Mouse (Mus musculus): ENCODE results near the gene Syngap1.
"Not testable (repeated sequence)": the region's sequence is repeated elsewhere in the genome, so short reads cannot be mapped to it uniquely, and the experiment has no call there.

Gene Syngap1

GRCm38 (mm10) chr17:26941031-26941789 is at the start of gene Syngap1:
Syngap1 (plus strand) TSS chr17:26941253.
- in situ Hi-C loops (cut with MboI), result no loop called here

DNA sequence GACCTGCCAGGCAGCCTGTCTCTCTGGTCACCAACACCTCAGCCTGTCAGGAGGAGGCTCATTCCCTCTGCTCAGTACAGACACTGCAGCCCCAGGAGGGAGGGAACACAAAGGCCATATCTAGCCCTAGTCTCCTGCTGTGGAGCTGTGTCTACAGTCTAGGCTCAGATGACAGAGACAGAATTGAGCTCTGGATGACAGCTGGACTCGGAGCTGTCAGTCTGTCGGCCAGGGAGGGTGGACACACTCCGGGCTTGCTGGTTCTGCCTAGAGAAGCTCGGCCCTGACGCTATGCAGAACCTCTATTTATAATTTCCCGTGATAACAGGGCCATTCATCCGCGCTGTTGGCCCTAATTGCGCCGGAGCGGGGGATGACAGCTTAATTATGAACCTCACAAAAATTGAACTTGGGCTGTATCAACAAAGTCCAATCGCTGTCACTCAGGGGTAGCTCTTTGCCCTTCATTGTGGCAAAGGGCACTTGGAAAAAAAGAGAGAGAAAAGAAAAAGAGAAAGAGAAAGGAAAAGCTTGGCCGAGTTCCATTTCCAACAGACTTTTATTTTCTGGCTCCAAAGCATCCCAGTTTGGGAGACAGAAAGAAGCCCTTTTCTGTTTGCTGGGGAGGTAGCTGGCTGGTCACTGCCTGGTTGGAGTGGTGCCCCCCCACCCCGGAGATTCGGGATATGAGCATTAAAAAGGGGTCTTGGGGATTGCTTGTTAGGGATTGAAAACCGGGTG is 48.2 kb upstream of the Syngap1 start:
- in situ Hi-C loops (cut with MboI), result no loop called here

DNA sequence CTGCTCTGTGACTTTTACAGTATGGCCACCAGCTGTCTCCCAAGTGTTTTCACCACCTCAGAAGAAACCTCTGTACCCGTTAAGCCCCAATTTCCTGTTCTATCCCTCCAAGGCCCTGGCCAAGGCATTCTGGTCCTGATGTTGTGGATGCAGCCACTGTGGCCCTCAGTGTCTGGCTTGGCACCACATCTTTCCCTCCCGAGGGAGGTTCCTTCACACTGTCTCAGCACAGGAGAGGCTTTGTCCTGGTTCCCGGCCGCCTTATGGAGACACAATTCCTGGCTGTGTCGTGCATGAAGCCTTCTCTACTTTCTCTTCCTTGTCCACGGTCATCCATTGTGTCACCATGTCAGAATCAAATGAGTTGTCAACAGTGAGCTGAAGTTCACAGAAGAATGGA is 47.6 kb upstream of the Syngap1 start:
- in situ Hi-C loops (cut with MboI), result no loop called here

GRCm38 (mm10) chr17:26894342-26894741 is 46.7 kb upstream of the Syngap1 start:
- in situ Hi-C loops (cut with MboI), result no loop called here

GRCm38 (mm10) chr17:26895578-26895977 is 45.5 kb upstream of the Syngap1 start:
- in situ Hi-C loops (cut with MboI), result no loop called here

DNA sequence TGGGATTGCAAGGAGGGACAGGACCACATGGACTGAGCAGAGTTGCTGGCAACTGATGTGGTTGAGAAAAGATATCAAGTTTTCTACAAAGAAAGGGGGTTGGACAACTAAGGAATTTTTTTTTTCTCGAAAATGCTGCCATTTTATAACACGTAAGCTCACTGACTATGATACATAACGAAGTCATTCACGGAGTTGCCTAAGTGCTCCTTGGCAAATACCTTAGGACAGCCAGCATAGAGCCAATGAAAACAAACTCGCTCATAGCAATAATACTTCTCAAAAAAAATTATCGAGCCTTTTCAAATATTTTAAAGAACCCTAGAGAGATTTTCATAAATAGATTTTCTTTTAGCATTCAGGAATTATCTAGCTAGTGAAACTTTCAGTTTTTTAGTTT is 40.1 kb upstream of the Syngap1 start:
- in situ Hi-C loops (cut with MboI), result no loop called here

- in situ Hi-C loops (cut with MboI), result no loop called here
Measured at GRCm38 (mm10) chr17:26904320-26904719, 36.7 kb upstream of the Syngap1 start.

- in situ Hi-C loops (cut with MboI), result not testable (repeated sequence)
Measured at GRCm38 (mm10) chr17:26907506-26907905, 33.5 kb upstream of the Syngap1 start.

DNA sequence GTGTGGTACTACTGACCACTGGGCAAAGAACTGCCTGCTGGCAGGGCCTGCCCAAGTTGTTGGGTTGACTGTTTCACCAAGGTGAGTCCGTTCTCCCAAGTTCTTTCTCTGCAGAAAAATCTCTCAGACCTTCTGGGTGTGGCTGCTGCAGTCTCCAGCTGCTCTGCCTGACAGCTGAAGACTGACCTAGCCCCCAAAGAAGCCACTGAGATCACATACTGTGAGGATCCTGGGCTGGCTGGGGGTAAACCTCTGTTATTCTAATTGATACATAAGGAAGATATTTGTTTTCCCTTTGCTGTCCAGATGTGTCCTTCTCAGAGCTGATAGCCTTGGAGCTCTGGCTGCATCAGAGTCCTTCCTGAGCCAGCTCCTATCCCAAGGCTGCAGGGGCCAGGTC is 25.8 kb upstream of the Syngap1 start:
- in situ Hi-C loops (cut with MboI), result no loop called here

DNA sequence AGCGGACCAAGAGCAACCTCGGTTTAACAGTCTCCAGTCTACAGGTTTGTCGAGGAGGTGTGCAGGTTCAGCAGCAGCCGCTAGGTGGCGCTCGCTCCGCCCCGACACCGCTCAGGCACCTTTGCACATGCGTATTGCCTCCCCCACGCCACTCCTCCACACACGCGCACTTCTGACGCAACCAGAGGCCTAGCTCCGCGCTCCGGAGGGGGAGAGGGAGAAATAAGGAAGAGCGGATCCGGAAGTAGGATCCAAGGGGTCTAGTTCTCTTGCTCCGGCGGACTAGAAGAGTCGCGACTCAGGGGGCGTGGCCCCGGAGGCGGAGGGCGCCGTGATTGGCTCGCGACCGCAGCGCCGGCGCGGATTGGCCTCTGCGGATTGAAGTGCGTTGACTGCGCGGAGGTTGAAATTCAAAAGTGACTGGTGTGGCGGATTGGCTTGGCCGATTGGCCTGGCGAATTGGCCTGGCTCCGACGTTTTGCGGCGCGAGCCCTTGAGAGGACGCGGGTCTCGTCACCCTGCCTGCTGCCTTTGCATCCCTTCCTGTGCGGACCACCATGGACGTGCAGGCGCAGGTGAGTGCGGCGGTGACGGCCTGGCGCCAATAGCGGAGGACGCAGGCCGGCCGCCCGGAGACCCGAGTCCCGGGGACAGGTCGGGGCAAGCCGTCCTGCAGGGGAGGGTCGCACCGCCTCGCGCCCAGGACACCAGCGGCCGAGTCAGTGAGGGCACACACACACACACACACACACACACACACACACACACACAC is 24.2 kb upstream of the Syngap1 start, which contains the start of gene Kifc5b:
TSS of gene Kifc5b (plus strand) at position 381 of the 772 bp plus-strand sequence.
- in situ Hi-C loops (cut with MboI), result no loop called here

GRCm38 (mm10) chr17:26917560-26917959 is 23.5 kb upstream of the Syngap1 start:
- in situ Hi-C loops (cut with MboI), result not testable (repeated sequence)

- in situ Hi-C loops (cut with MboI), result no loop called here
Measured at GRCm38 (mm10) chr17:26918343-26918742, 22.7 kb upstream of the Syngap1 start.

DNA sequence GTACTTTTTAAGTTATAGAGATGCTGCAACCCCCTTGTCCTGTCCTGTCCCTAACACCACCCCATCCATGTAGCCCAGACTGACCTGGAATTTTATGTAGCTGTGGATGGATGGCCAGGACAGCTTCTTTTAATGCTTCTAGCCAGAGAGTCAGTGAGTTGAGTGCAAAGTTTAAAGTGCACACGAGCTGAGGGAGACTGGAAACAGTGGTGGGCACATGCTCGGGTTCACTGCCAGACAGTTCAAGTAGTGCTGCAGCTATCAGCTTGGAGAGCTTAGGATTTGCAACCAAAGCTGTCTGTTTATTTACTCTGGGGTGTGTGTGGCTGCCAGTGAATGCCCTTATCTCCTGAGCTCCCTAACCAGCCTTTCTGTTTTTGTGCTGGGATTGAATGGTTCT is 21.5 kb upstream of the Syngap1 start:
- in situ Hi-C loops (cut with MboI), result not testable (repeated sequence)

DNA sequence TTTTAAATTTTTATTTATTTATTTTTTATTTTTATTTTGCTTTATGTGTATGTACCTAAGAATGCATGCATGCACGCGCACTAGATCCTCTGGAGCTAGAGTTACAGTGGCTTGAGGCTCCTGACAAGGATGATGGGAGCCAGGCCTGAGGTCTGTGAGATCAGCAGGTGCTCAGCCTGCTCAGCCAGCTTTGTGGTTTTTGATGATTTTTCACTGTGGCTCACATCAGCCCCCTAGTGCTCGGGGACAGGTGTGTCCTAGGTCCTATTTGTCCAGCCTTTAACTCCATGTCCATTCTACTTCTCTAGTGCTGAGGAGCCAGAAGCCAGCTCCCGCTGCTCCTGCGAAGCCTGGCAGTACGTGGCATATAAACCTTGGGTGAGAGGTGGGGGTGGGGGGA is 18.7 kb upstream of the Syngap1 start:
- in situ Hi-C loops (cut with MboI), result not testable (repeated sequence)

GRCm38 (mm10) chr17:26925414-26925813 is 15.6 kb upstream of the Syngap1 start:
- in situ Hi-C loops (cut with MboI), result not testable (repeated sequence)

DNA sequence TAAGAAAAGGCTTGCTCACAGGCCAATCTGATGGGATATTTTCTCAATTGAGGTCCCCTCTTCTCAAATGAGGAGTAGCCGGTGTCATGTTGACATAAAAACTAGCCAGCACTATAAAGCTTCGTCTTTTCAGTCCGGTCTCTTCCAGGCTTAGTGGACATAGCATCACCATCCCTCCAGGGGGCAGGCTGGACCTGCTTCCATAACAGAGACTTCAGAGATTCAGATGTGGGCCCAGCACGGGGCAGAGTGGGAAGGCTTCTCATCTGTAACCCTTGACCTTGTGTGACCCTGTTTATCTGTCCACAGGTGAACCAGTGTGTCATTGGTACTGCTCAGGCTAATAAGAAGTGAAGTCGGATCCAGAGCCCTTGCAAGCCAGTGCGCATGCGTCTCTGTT is 9.3 kb upstream of the Syngap1 start:
- in situ Hi-C loops (cut with MboI), result not testable (repeated sequence)

DNA sequence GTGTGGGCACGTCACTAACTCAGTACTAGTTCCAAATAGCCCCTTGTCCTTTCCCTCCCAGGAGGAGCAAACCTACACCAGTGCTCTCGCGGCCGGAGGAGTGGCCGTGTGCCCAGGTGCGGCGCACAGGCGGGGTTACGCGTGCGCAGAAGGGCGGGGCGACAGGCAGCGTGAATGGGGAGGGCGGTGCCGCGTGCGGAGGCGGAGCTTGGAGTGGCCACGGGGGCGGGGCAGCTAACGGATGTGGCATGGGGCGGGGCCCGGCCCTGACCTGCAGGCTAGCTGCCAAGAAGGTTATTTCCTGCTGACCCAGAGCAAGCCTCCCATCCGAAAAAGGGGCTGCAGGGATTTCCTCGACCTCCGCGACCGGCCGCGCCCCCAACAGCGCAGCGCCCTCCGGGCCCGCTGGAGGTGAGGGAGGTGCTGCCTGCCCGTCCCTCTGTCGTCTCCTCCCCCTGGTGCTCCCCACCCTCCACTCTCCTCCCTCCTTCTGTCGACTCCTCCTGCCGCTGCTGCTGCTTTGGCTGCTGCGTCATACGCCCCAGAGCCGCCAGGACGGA is 8.1 kb upstream of the Syngap1 start, which contains the start of gene Phf1:
TSS of gene Phf1 (plus strand) at position 214 of the 560 bp plus-strand sequence.
- in situ Hi-C loops (cut with MboI), result no loop called here

- in situ Hi-C loops (cut with MboI), result no loop called here
Measured at GRCm38 (mm10) chr17:26933419-26933818, 7.6 kb upstream of the Syngap1 start.

DNA sequence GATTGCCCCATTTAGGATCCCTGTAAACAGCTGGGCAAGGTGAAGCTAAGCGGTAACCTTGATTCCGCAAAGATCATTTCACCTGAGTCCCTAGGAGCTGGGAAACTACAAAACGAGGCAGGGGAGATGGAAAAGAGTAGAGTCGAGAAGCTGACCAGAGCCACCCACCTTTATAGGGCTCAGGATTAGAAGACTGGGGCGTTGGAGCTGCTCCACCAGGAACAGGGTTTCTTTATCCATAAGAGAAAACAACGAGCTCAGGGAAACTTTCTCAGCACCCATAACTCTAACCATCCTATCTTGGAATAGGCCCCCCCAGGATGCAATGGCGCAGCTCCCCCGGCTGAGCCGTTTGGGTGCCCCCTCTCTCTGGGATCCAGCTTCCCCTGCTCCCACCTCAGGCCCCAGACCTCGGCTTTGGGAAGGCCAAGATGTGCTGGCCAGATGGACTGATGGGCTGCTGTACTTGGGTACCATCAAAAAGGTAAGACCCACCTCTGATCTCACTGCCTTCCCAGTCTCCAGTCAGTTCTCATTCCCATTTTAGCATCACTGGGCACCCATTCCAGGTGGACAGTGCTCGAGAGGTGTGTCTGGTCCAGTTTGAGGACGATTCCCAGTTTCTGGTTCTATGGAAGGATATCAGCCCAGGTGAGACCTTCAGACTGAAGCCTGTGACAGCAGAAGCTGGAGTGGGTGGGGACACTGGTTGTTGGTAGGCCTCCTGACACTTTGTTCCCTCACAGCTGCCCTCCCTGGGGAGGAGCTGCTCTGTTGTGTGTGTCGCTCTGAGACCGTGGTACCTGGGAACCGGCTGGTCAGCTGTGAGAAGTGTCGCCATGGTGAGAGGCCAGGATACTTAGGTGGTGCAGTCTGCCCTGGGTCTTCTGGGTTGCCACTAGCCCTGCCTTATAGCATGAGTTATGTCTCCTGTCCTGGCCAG is 6.9 kb upstream of the Syngap1 start:
- in situ Hi-C loops (cut with MboI), result no loop called here

GRCm38 (mm10) chr17:26935027-26935426 is 6.0 kb upstream of the Syngap1 start:
- in situ Hi-C loops (cut with MboI), result no loop called here

DNA sequence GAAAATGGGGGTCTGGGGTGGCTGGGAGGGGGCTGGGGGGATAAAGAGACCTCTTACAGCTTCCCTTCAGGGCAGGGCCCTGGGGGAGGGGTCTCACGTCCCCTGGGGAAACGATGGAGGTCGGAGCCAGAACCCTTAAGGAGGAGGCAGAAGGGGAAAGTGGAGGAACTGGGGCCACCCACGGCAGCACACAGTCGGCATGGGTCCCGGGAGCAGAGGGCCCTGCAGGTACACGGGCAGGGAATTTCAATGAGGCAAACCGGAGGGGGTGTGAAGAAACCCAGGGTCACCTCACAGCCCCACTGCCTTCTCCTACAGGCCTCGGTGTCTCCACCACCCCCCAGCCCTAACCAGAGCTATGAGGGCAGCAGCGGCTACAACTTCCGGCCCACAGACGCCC is 4.6 kb upstream of the Syngap1 start:
- in situ Hi-C loops (cut with MboI), result no loop called here
